Mouse (Mus musculus) urinary bladder, postnatal 25 days (tissue): ENCODE measurements around the gene Lrriq1.

Experiments used
- DNase-seq: peaks from one replicate; pipeline ENCODE4 v3.0.0; 2022; ENCODE audit warnings: low spot score

Lrriq1 gene

GRCm38 (mm10) chr10:103028253-103029131, 207.6 kb downstream of the Lrriq1 start:
- DNase-seq = no peak

DNA sequence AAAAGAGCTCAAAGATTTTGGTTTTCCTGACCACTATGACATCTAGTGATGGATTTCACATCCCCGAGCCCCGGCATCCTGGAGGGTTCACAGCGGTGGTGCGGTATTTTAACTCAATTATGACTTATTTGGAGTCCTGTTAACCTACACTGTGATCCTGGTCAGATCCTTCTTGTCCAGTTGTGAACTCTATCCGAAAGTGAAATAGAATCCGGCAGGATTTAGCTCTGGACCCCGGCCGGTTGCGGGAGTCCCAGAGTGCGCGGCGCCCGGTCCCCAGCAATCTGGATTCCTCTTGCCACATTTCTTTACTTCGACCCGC, 208.2 kb downstream of the Lrriq1 start:
- DNase-seq = no peak

DNA sequence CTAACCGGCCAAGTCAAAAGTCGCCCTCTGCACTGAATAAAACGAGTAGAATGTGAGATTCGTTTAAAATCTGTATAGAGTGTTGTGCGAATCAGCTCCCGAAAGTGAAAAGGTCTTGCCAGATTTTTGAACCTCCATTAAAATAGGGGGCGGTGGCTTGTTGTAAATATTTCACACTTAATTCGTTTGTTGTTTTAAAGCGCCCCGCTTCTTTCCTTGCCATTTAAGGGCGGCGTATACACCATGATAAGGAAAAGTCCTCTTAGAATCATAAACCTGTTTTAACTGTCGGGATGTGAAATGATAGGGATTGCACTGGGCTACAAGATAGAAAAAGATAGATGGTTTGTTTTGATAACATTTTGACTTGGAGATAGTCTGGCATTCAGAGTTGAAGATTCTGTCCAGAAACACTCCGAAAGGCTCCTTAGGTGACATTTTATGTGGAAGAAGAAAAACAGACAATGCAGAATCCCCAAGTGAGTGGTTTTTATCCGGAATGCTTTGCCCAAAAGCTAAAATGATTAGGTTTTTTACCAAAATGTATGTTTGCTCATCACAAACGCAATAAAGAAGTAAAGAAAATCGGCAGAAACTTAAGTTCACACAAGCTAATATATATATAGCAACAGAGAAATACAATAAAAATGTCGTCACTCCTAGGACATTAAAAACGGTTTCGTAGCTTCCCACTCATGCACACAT, 208.7 kb downstream of the Lrriq1 start:
- DNase-seq = no peak

DNA sequence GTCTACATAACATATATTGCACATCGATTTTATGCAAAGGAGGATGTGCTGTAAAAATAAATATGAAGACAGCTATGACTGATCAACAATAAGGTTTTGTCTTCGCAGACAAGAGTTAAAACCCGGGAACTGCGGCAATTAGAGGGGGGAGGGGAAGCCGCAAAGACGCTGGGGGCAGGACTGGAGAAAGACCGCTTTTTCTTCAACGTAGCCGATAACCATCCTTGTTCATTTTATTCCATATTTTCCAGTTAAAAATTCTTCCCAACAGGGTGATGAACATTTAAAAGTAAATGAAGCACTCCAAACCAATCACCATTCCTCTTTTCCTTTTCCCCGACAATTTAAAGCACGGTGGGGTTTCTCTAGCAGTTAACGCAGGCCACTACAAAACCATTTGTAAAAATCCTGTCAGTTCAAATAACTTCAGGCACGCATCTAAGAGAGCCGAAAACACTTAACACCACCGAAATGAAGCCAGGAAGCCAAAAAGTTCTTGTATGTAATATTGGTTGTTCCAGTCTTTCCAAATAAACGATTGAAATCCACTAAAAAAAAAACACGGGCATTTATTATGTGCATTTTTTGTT, 209.4 kb downstream of the Lrriq1 start:
- no peak for DNase-seq

GRCm38 (mm10) chr10:103002556-103002955, 233.6 kb downstream of the Lrriq1 start:
- no peak for DNase-seq

GRCm38 (mm10) chr10:103000902-103001301, 235.2 kb downstream of the Lrriq1 start:
- no peak for DNase-seq

- DNase-seq = no peak
These were observed 236.5 kb downstream of the Lrriq1 start for GRCm38 (mm10) chr10:102999584-102999983.
